Mouse (Mus musculus): ENCODE results near the gene Slc16a13. TPM values are rescaled to one million over a fixed set of nuclear protein-coding genes. Genes with fewer than 3 reads are reported as not detected.
A peak's percentile ranks its signal among the peaks of the same experiment; 100 is the strongest.

Slc16a13 gene
- polyA plus RNA-seq, 1 experiment from 2014 or later, result 7.1 TPM

DNA sequence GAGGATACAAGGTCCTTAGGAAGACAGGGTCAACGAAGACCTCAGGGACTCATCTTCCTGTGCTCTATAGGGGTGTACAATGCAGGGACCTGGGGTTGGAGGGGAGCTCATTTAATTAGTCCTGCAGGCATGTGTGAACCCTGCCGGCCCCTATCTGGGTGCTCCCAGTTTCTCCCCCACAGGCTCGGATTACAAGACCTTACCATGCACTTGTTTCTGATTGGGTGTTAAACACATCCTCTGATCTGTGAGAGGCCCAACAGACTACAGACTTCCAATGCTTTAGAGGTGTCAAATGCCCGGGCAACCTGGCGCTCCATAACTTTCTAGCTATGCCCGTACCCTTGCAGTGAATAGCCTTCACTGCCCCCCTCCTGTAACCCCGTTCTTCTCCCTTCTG is 52.7 kb downstream of the Slc16a13 start:
- Histone ChIP-seq H3K27ac (replicated peaks) (no peak overlapping the region), H3K4me2 (no peak overlapping the region), H3K9me3 (no peaks in the 10 kb centered on the region), H3K27me3 (replicated peaks) (peaks cover 13% of the 10 kb centered on the region), H3K36me3 (no peaks in the 10 kb centered on the region), H3K9ac (no peak overlapping the region), H3K4me3 (no peak overlapping the region), H3K4me1 (no peaks in the 10 kb centered on the region)
- ATAC-seq (ENCODE audit: extremely low read depth, insufficient number of reproducible peaks, low FRiP score, low TSS enrichment), result no peak
- 43% methylated on average over 7 of the region's 7 CpGs for WGBS

MicroRNA genes within 50 kb of the gene (microRNA counts, 519-probe panel; counts per million panel counts)
- microRNA mmu-miR-195, result 209 counts per million, percentile 61 among the panel's probes with 10 or more counts
- 209 counts per million, percentile 61 among the panel's probes with 10 or more counts for microRNA mmu-miR-497

Small RNA genes lying within 50 kb of the gene (microRNA-seq; reads per million reads assigned to microRNA genes)
- 335 reads per million, percentile 69 among the genes with 10 or more reads in this experiment for gene Mir195a
- not detected for gene Mir497
- gene Mir497b, result not detected

Other genes with a start within 250 kb of the Slc16a13 start
- 21.0 and 21.1 TPM in 2 replicates for gene Ctdnep1, start 239.9 kb downstream of the Slc16a13 start, polyA plus RNA-seq (2015; fragmentation: Nextera tagmentation; extraction: Ambion mirVana)
- 111 and 119 TPM in 2 replicates for gene Elp5, start 238.5 kb downstream of the Slc16a13 start, polyA plus RNA-seq (2015; fragmentation: Nextera tagmentation; extraction: Ambion mirVana)
- gene Gabarap, start 229.9 kb downstream of the Slc16a13 start, polyA plus RNA-seq (2015; fragmentation: Nextera tagmentation; extraction: Ambion mirVana), result 456 and 466 TPM in 2 replicates
- 43.8 and 47.9 TPM in 2 replicates for gene Phf23, start 225.3 kb downstream of the Slc16a13 start, polyA plus RNA-seq (2015; fragmentation: Nextera tagmentation; extraction: Ambion mirVana)
- 20.7 and 22.0 TPM in 2 replicates for gene Dvl2, start 220.5 kb downstream of the Slc16a13 start, polyA plus RNA-seq (2015; fragmentation: Nextera tagmentation; extraction: Ambion mirVana)
- gene Acadvl, start 205.7 kb downstream of the Slc16a13 start, polyA plus RNA-seq (2015; fragmentation: Nextera tagmentation; extraction: Ambion mirVana), result 131 and 140 TPM in 2 replicates
- 4.7 and 5.1 TPM in 2 replicates for gene Dlg4, start 204.1 kb downstream of the Slc16a13 start, polyA plus RNA-seq (2015; fragmentation: Nextera tagmentation; extraction: Ambion mirVana)
- 0.24 TPM in 1 of 2 replicates, not detected in the other for gene Asgr1, start 167.0 kb downstream of the Slc16a13 start, polyA plus RNA-seq (2015; fragmentation: Nextera tagmentation; extraction: Ambion mirVana)
- gene Asgr2, start 128.4 kb downstream of the Slc16a13 start, polyA plus RNA-seq (2015; fragmentation: Nextera tagmentation; extraction: Ambion mirVana), result 0.18 TPM in 1 of 2 replicates, not detected in the other
- 0.53 and 0.67 TPM in 2 replicates for gene Mgl2, start 90.7 kb downstream of the Slc16a13 start, polyA plus RNA-seq (2015; fragmentation: Nextera tagmentation; extraction: Ambion mirVana)
- gene Clec10a, start 64.9 kb downstream of the Slc16a13 start, polyA plus RNA-seq (2015; fragmentation: Nextera tagmentation; extraction: Ambion mirVana), result 0.31 and 0.43 TPM in 2 replicates
- 0.28 and 0.60 TPM in 2 replicates for gene Slc16a11, start 8.3 kb downstream of the Slc16a13 start, polyA plus RNA-seq (2015; fragmentation: Nextera tagmentation; extraction: Ambion mirVana)
- gene Bcl6b, start 8.7 kb upstream of the Slc16a13 start, polyA plus RNA-seq (2015; fragmentation: Nextera tagmentation; extraction: Ambion mirVana), result 17.8 and 18.3 TPM in 2 replicates
- gene 0610010K14Rik, start 16.9 kb upstream of the Slc16a13 start, polyA plus RNA-seq (2015; fragmentation: Nextera tagmentation; extraction: Ambion mirVana), result 125 and 137 TPM in 2 replicates
- gene Gm21988, start 18.8 kb upstream of the Slc16a13 start, polyA plus RNA-seq (2015; fragmentation: Nextera tagmentation; extraction: Ambion mirVana), result 9.0 and 9.5 TPM in 2 replicates
- 214 and 235 TPM in 2 replicates for gene Rnasek, start 18.8 kb upstream of the Slc16a13 start, polyA plus RNA-seq (2015; fragmentation: Nextera tagmentation; extraction: Ambion mirVana)
- gene Alox12, start 34.3 kb upstream of the Slc16a13 start, polyA plus RNA-seq (2015; fragmentation: Nextera tagmentation; extraction: Ambion mirVana), result 2.5 and 3.5 TPM in 2 replicates
- not detected in 2 replicates for gene Alox12e, start 101.6 kb upstream of the Slc16a13 start, polyA plus RNA-seq (2015; fragmentation: Nextera tagmentation; extraction: Ambion mirVana)
- gene Alox15, start 131.0 kb upstream of the Slc16a13 start, polyA plus RNA-seq (2015; fragmentation: Nextera tagmentation; extraction: Ambion mirVana), result 0.05 TPM in 1 of 2 replicates, not detected in the other
- gene Pelp1, start 189.0 kb upstream of the Slc16a13 start, polyA plus RNA-seq (2015; fragmentation: Nextera tagmentation; extraction: Ambion mirVana), result 23.3 and 23.6 TPM in 2 replicates
- 11.2 and 13.2 TPM in 2 replicates for gene Arrb2, start 211.6 kb upstream of the Slc16a13 start, polyA plus RNA-seq (2015; fragmentation: Nextera tagmentation; extraction: Ambion mirVana)
- gene Med11, start 230.9 kb upstream of the Slc16a13 start, polyA plus RNA-seq (2015; fragmentation: Nextera tagmentation; extraction: Ambion mirVana), result 25.5 and 26.2 TPM in 2 replicates
- 1.4 and 1.5 TPM in 2 replicates for gene Zmynd15, start 238.4 kb upstream of the Slc16a13 start, polyA plus RNA-seq (2015; fragmentation: Nextera tagmentation; extraction: Ambion mirVana)
- 6.8 and 6.9 TPM in 2 replicates for gene Cxcl16, start 238.9 kb upstream of the Slc16a13 start, polyA plus RNA-seq (2015; fragmentation: Nextera tagmentation; extraction: Ambion mirVana)

All from heart, embryonic 13.5 days (tissue).